Mouse (Mus musculus) heart, postnatal 0 days (tissue): Measurements from ENCODE around the gene Gfer.

Source experiments
- CTCF ChIP-seq: IDR thresholded peaks from 2 replicates; pipeline ENCODE4 v1.5.1; 2016; ENCODE audit warnings: antibody characterized with exemption, control low read depth, low read depth
- EP300 ChIP-seq: IDR thresholded peaks from 2 replicates; pipeline ENCODE4 v1.6.1; 2016; ENCODE audit warnings: antibody characterized with exemption, low read depth

GRCm38 (mm10) chr17:24723881-24724180 is 27.9 kb upstream of the Gfer start:
- TF ChIP-seq CTCF (no peak), EP300 (no peak)
